Mouse (Mus musculus): ENCODE data around the gene Eid3.

Gene Eid3

DNA sequence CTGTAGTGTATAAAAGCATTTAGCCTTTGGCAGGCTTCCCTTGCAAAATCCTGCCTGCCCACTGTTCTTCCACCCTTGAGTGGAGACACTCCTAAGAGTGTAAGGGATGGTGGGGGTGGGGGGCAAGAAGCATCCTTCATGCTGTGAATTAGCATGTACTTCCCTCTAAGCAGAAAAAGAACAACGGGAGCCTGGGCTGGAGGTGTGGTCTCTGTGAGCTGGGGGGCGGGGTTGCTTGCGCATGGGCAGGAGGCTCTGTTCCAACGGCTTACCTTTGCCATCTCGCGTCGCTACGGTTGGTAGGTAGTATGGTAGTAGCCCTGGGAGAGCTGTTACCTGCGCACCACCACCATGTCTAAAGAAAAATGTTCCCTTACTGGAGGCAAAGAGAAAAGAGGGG, at the start of gene Eid3:
Gene Eid3, plus strand, starts transcription at position 271 of the 400 bp plus-strand sequence.
- no peak for TF ChIP-seq GATA4 (IDR thresholded peaks at IDR 0.05; ENCODE audit: insufficient replicate concordance, low read length)

GRCm38 (mm10) chr10:82817514-82817913, 48.9 kb upstream of the Eid3 start:
- TF ChIP-seq GATA4 (IDR thresholded peaks at IDR 0.05; ENCODE audit: insufficient replicate concordance, low read length), result no peak

- no peak for TF ChIP-seq GATA4 (IDR thresholded peaks at IDR 0.05; ENCODE audit: insufficient replicate concordance, low read length)
Measured at GRCm38 (mm10) chr10:82817936-82818335, 48.5 kb upstream of the Eid3 start.

- TF ChIP-seq GATA4 (IDR thresholded peaks at IDR 0.05; ENCODE audit: insufficient replicate concordance, low read length), result no peak
Measured at GRCm38 (mm10) chr10:82818661-82819060, 47.8 kb upstream of the Eid3 start.

- no peak for TF ChIP-seq GATA4 (IDR thresholded peaks at IDR 0.05; ENCODE audit: insufficient replicate concordance, low read length)
Measured at GRCm38 (mm10) chr10:82823108-82823778, 43.2 kb upstream of the Eid3 start.

DNA sequence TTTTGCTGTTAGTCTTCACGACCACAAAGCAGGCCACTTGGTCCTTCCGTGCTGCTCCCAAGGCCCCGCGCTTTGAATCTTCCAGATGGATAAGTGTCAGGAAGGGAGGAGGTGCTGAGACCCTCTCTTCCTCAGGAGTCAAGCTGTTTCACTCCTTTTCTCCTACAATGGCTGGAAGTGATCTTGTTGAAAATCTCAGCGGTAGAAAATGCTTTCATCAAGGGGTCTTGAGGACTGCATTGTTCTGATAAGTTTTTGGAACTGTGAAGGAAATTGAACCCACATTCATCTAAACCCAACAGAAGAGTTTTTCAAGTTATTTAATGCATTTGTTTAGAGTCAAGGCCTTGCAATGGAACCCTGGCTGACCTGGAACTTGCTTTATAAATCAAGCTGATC, 42.6 kb upstream of the Eid3 start:
- TF ChIP-seq GATA4 (IDR thresholded peaks at IDR 0.05; ENCODE audit: insufficient replicate concordance, low read length), result no peak

- no peak for TF ChIP-seq GATA4 (IDR thresholded peaks at IDR 0.05; ENCODE audit: insufficient replicate concordance, low read length)
Measured at GRCm38 (mm10) chr10:82824541-82824940, 41.9 kb upstream of the Eid3 start.

DNA sequence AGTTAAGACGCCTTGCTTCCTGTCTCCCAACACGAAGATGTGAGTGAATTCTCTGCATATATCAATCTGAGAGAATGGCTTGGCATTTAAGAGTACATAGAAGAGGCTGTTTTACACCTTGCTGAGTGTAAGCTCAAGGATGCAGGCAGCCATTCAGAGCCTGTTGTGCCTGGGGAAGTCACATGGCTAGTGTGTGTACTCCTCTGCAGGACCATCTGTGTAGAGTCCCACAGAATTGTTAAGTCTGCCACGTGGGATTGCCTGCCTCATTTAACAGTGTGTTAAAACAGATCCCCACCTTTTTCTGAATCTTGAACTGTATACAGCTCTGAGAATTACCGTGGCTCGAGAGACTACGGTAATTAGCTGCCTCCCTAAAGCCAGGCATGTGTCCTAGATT, 39.9 kb upstream of the Eid3 start:
- TF ChIP-seq GATA4 (IDR thresholded peaks at IDR 0.05; ENCODE audit: insufficient replicate concordance, low read length), result no peak

GRCm38 (mm10) chr10:82833926-82834325, 32.5 kb upstream of the Eid3 start, which contains the start of gene Txnrd1:
Gene Txnrd1, plus strand, starts transcription at chr10:82833951.
- no peak for TF ChIP-seq GATA4 (IDR thresholded peaks at IDR 0.05; ENCODE audit: insufficient replicate concordance, low read length)

DNA sequence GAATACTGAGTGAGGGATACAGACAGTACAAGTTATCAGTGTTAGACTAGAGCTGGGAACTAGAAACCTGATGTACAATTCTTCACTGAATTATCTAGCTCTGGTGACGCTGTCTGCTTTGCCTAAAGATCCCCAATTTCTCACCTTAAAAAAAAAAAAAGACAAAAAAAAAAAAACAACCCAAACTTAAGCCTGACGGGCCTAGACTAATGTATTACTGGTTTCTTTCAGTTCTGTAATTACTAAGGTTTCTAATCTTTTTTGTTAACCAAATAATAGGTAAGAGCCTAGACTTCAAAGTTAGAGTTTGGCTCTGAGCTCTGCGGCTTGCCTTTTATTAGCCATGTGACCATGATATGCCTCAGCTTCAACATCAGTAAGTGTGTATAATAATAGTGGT, 30.5 kb upstream of the Eid3 start:
- TF ChIP-seq GATA4 (IDR thresholded peaks at IDR 0.05; ENCODE audit: insufficient replicate concordance, low read length), result no peak

- TF ChIP-seq GATA4 (IDR thresholded peaks at IDR 0.05; ENCODE audit: insufficient replicate concordance, low read length), result no peak
Measured at GRCm38 (mm10) chr10:82838390-82838789, 28.0 kb upstream of the Eid3 start.

- no peak for TF ChIP-seq GATA4 (IDR thresholded peaks at IDR 0.05; ENCODE audit: insufficient replicate concordance, low read length)
Measured at GRCm38 (mm10) chr10:82844090-82844489, 22.3 kb upstream of the Eid3 start.

DNA sequence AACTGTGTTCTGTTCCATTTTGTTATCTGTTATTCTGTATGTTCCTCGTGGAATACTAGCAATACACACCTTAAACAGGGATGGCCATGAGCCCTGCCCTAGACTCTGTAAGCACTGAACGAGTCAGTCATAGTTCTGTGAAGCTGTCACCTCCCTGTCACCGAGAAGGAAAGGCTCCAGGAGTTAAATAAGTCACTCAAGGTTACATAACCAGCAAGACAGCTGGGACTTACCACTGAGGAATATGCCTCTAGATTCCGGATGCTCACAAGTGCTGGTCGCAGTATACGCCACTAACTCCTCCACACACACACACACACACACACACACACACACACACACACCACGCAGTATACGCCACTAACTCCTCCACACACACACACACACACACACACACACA, 21.7 kb upstream of the Eid3 start:
- no peak for TF ChIP-seq GATA4 (IDR thresholded peaks at IDR 0.05; ENCODE audit: insufficient replicate concordance, low read length)

- TF ChIP-seq GATA4 (IDR thresholded peaks at IDR 0.05; ENCODE audit: insufficient replicate concordance, low read length), result no peak
Measured at GRCm38 (mm10) chr10:82847821-82848459, 18.5 kb upstream of the Eid3 start.

- TF ChIP-seq GATA4 (IDR thresholded peaks at IDR 0.05; ENCODE audit: insufficient replicate concordance, low read length), result no peak
Measured at GRCm38 (mm10) chr10:82849686-82850353, 16.6 kb upstream of the Eid3 start.

- no peak for TF ChIP-seq GATA4 (IDR thresholded peaks at IDR 0.05; ENCODE audit: insufficient replicate concordance, low read length)
Measured at GRCm38 (mm10) chr10:82850354-82850752, 16.1 kb upstream of the Eid3 start.

Measured in liver, adult (tissue).